Mouse (Mus musculus) layer of hippocampus, adult 8-10 months (tissue): ENCODE data around the gene Clec2g. TPM values are rescaled to one million over a fixed set of nuclear protein-coding genes. Genes with fewer than 3 reads are reported as not detected.
"Not testable (repeated sequence)": the region's sequence is repeated elsewhere in the genome, so short reads cannot be mapped to it uniquely, and the experiment has no call there.

Experiments
- DNase-seq, 2 experiments: peaks; one replicate each; pipeline ENCODE4 v3.0.0; 2022; ENCODE audit warnings: low spot score in 2 of 2
- total RNA-seq, 4 experiments: library from RNA; stranded (reverse); gene quantifications; 2 replicates each; pipeline ENCODE4 v1.2.4; 2022

The Clec2g gene
- 1 to 10 TPM in 1 of 4 experiments, under 1 TPM in 1, not detected in 2; 0.69 to 1.0 TPM for total RNA-seq

- not testable (repeated sequence) for DNase-seq
These were observed at the start of gene Clec2g for GRCm38 (mm10) chr6:128934081-128934480. Gene Clec2g (plus strand): TSS chr6:128934381.

GRCm38 (mm10) chr6:128887091-128887790, 46.9 kb upstream of the Clec2g start, which contains the start of gene Clec2i:
Gene Clec2i (plus strand): TSS chr6:128887588.
- peak in 1 of 2 experiments; percentile 12 for DNase-seq

GRCm38 (mm10) chr6:128888834-128889233, 45.3 kb upstream of the Clec2g start:
- DNase-seq: no peak

GRCm38 (mm10) chr6:128890948-128891355, 43.2 kb upstream of the Clec2g start, which contains the start of gene BC035044:
Gene BC035044 (minus strand): TSS chr6:128891126.
- DNase-seq: no peak

GRCm38 (mm10) chr6:128895404-128896001, 38.7 kb upstream of the Clec2g start:
- no peak for DNase-seq

GRCm38 (mm10) chr6:128900044-128900443, 34.1 kb upstream of the Clec2g start:
- no peak for DNase-seq

GRCm38 (mm10) chr6:128900796-128901552, 33.2 kb upstream of the Clec2g start:
- DNase-seq: not testable (repeated sequence)

GRCm38 (mm10) chr6:128913598-128914254, 20.5 kb upstream of the Clec2g start:
- DNase-seq: no peak

- no peak for DNase-seq
These were observed 16.9 kb upstream of the Clec2g start for GRCm38 (mm10) chr6:128917322-128917721.

GRCm38 (mm10) chr6:128933050-128933449, 1.1 kb upstream of the Clec2g start:
- DNase-seq: no peak

- not testable (repeated sequence) for DNase-seq
These were observed 1.9 kb downstream of the Clec2g start for GRCm38 (mm10) chr6:128935889-128936665.

- DNase-seq: no peak
These were observed 7.7 kb downstream of the Clec2g start for GRCm38 (mm10) chr6:128941646-128942421.

GRCm38 (mm10) chr6:128945564-128945963, 11.4 kb downstream of the Clec2g start:
- DNase-seq: no peak

- DNase-seq: no peak
These were observed 26.9 kb downstream of the Clec2g start for GRCm38 (mm10) chr6:128961110-128961509.

- not testable (repeated sequence) for DNase-seq
These were observed 27.9 kb downstream of the Clec2g start for GRCm38 (mm10) chr6:128962108-128962507.

GRCm38 (mm10) chr6:128964519-128964918, 30.3 kb downstream of the Clec2g start:
- no peak for DNase-seq

GRCm38 (mm10) chr6:128968463-128968862, 34.3 kb downstream of the Clec2g start:
- no peak for DNase-seq

- DNase-seq: no peak
These were observed 35.6 kb downstream of the Clec2g start for GRCm38 (mm10) chr6:128969741-128970140.

- not testable (repeated sequence) for DNase-seq
These were observed 36.6 kb downstream of the Clec2g start for GRCm38 (mm10) chr6:128970508-128971393.
